Mouse (Mus musculus) c-Kit-positive CD71-negative TER-119-negative erythroid progenitor cells, embryonic 14.5 days (primary cell): ENCODE results near the gene Celsr1.

Experiments
- DNase-seq: peaks from one replicate; pipeline ENCODE4 v3.0.0-alpha.2; 2013; ENCODE audit warnings: low read depth

Celsr1 gene

GRCm38 (mm10) chr15:85961131-85961530 lies 72.4 kb downstream of the Celsr1 start:
- no peak for DNase-seq

- DNase-seq = no peak
Observed at GRCm38 (mm10) chr15:85956202-85956601, 77.4 kb downstream of the Celsr1 start.

- DNase-seq = no peak
Observed at GRCm38 (mm10) chr15:85953458-85953857, 80.1 kb downstream of the Celsr1 start.

- DNase-seq = no peak
Observed at GRCm38 (mm10) chr15:85949421-85950164, 84.0 kb downstream of the Celsr1 start.

DNA sequence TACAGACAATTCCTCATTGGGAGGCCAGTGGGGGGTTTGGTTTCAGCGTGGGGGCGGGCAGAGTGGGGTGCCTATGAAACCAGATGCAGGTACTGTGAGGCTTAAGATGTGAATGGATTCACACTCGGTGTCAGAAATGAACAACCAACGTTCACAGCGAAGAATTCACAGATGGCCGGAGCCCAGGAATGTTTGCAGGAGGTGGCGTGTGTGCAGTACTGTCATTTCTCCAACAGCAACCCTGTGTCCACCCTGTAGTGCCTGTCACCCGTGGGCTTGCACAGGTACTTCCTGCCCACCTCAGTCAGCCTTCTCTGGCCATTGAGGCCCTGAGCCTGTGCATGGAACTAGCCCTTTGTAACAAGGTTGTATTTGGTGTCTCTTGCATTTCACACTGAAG lies 85.6 kb downstream of the Celsr1 start:
- no peak for DNase-seq

GRCm38 (mm10) chr15:85947541-85947940 lies 86.0 kb downstream of the Celsr1 start:
- no peak for DNase-seq

DNA sequence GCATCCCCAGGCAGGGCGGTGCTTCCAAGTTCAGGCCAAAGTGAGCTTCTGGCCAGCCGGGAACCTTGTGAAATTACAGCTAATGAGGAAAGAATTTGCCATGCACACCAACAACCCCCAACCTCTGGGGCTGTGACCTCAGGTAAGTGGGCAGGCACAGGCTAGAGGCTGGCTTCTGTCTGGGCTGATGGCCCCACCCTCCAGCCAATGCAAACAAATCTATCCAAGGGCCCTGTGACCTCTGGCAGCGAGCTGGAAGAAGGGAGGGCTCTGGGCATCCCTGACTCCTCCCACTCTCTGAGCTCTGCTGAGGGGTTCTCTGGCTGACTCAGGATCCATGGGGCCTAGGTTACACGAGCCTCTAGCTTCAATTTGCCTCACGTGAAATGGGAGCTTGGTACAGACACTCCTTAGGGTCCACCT lies 97.9 kb downstream of the Celsr1 start:
- DNase-seq = no peak

DNA sequence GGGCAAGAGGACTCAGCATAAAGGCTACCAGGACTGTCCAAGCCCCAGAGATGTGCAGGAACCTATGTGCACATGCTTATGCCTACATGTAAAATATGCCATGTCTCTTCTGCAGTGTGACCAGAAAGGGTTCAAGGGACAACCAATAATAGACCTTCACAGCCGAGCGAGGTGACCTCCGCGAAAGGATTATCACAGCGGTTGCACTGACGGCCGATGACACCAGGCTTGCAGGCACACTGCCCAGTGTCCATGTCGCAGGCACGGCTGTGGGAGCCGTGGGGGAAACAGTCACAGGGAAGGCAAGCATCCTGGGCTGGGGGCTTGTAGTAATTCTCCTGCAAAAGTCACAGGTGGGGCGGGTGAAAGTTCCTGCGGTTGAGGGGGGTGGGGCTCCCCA lies 105.4 kb downstream of the Celsr1 start:
- DNase-seq = no peak

- DNase-seq = no peak
Observed at GRCm38 (mm10) chr15:85921855-85922254, 111.7 kb downstream of the Celsr1 start.

DNA sequence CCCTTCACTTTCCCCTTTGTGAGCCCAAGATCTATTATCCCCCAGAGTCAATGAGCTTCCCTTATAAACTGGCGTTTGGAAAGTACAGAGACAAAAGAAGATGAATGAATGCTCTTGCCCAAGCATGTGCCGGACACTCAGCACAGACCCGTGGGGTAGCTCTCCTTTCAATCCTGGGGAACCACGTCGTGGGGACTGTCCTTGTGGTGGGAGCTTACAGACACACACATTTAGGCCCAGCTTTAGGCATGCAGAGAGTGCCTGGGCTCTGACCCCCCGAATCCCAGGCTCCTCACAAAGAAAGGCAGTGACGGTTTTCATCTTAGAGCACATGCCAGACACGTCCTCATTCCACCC lies 113.7 kb downstream of the Celsr1 start:
- no peak for DNase-seq

- no peak for DNase-seq
Observed at GRCm38 (mm10) chr15:85919191-85919891, 114.2 kb downstream of the Celsr1 start.

DNA sequence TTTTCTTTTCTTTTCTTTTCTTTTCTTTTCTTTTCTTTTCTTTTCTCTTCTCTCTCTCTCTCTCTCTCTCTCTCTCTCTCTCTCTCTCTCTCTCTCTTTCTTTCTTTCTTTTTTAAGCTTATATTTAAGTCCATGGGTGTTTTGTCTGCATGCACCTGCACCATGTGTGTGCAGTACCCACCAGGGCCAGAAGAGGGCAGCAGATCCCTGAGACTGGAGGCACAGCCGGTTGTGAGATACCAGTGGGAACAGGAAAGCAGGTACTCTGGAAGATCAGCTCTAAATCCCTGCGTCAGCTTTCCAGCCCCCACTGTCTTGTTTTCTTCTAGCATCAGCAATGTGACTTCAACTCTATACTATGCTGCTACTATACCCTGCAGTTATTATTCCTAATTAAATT lies 120.0 kb downstream of the Celsr1 start:
- DNase-seq = peak; percentile 62

DNA sequence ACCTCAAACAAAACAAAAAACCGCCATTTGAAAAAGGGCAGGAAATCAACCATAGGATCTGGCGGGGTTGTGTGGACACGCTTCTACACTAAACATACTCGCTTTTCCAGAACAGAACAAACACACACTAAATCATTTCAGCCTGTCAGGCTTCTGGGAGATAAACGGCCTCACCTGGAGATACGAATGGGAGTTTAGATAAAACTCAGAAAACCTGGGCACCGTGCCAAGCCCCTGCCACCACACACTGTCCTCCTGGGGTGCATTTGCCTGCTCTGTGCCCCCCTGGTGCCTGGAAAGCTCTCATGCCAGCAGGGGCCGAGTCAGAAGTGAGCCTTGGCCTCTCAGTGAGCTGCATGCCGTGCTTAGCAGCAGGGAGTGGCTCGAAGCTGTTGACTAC lies 123.6 kb downstream of the Celsr1 start:
- no peak for DNase-seq

- no peak for DNase-seq
Observed at GRCm38 (mm10) chr15:85909492-85909829, 124.1 kb downstream of the Celsr1 start.

GRCm38 (mm10) chr15:85908660-85909491 lies 124.7 kb downstream of the Celsr1 start:
- no peak for DNase-seq

- DNase-seq = no peak
Observed at GRCm38 (mm10) chr15:85903826-85904225, 129.8 kb downstream of the Celsr1 start.

GRCm38 (mm10) chr15:85902505-85902904 lies 131.1 kb downstream of the Celsr1 start:
- no peak for DNase-seq

- no peak for DNase-seq
Observed at GRCm38 (mm10) chr15:85900801-85901200, 132.8 kb downstream of the Celsr1 start.

DNA sequence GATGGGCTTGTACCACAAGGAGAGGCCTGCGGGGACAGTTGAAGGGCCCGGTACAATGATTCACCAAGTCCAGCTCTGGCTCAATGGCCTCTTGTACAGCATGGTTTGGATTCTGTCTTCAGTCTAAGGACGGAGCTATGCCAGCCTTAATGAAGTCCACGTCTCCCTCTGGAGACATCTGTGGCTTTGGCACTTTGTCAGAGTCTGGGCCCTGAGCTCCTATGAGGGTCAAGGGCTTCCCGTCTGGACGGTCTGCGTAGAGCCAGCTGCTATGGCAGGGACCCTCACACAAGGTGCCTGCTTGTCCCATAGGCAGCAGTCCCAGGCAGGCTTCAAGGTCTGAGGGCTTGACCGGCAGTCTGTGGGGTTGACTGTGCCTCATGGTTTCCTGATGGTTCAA lies 133.3 kb downstream of the Celsr1 start:
- no peak for DNase-seq

DNA sequence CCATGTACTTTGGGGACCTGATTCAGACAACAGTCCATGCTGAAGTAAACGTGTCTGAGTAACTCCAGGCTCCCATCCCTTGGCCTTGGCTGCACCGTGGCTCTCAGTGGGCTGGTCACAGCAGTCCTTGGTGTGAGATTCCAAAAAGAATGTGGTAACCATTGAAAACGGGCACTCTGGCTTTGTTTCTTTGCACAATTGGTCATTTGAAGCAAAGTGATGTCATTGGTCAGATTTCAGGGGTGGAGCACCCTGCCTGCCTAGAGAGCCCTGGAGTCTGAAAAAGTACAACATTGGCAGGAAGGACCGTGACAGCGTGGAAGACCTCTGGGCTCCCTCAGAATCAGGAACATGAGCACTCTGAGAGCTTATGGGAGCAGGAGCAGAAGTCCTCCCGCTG lies 134.2 kb downstream of the Celsr1 start:
- DNase-seq = no peak

DNA sequence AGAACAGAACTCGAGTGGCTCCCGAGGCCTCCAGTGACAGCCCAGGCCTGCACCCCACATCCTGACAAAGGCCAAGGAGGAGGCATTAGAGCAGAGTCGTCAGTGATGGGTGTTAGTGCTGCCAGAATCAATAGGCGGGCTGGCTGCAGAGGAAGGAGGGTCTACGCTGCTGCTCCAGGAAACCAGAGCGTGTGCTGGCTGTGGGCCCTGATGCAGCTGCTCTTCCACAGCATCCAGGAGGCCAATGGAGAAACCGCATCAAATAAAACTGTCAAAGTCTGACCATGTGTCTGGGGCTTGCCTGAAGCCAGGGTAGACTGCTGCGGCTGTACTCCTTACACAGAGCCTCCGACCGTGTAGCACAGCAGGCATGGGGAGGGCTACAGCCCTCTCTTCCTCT lies 136.5 kb downstream of the Celsr1 start:
- no peak for DNase-seq

- DNase-seq = peak; percentile 68
Observed at GRCm38 (mm10) chr15:85896284-85896683, 137.3 kb downstream of the Celsr1 start.

DNA sequence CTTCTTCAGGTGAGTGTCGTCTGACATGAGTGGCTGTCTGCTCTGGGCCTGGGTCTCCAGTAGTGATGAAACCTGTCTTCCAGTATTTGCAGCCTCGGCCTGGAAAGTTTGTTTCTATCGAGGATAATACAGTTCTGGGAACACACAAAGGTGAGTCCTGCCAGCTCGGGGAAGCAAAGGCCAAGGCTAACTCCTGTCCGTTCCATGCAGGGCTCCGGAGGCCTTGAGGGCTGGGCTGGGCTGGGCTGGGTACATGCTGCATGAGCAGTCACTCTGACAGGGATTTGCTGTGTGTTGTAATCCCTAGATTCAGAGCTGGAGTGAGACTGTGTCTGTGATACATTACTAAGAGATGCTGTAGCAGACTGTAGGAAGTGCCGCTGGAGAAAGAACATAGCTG lies 139.7 kb downstream of the Celsr1 start:
- DNase-seq = no peak
